Mouse (Mus musculus): ENCODE measurements around the gene Defb10. TPM values are rescaled to one million over a fixed set of nuclear protein-coding genes. Genes with fewer than 3 reads are reported as not detected.
"Not testable (repeated sequence)": the region's sequence is repeated elsewhere in the genome, so short reads cannot be mapped to it uniquely, and the experiment has no call there.

Defb10 gene
- total RNA-seq (2012; rRNA removed) (not detected in 2 replicates), polyA plus RNA-seq (2012; ENCODE audit: insufficient read depth in 1 of 2, insufficient read length in 2 of 2, low read depth in 1 of 2, low replicate concordance in 2 of 2, missing spikeins in 1 of 2) (not detected)

GRCm38 (mm10) chr8:21858586-21858985 is at the start of gene Defb10:
Gene Defb10 (plus strand): TSS chr8:21858901.
- not testable (repeated sequence) for H3K4me3 ChIP-seq (ENCODE audit: control insufficient read depth in 1 of 2, insufficient read depth in 1 of 2, low read depth in 2 of 2, low read length in 2 of 2); H3K9me3 ChIP-seq (replicated peaks; ENCODE audit: insufficient read depth, low read length); H3K27me3 ChIP-seq (ENCODE audit: control insufficient read depth in 1 of 2, insufficient read depth in 2 of 2, low read length in 2 of 2); H3K4me1 ChIP-seq (ENCODE audit: control insufficient read depth in 1 of 2, insufficient read depth in 2 of 2, low read length in 2 of 2); H3K36me3 ChIP-seq (ENCODE audit: control insufficient read depth in 1 of 2, insufficient read depth in 2 of 2, low read length in 2 of 2); H3K27ac ChIP-seq (ENCODE audit: control insufficient read depth, low read depth, low read length); H3K9ac ChIP-seq (ENCODE audit: control insufficient read depth, low read depth, low read length, poor library complexity, severe bottlenecking); H3K79me2 ChIP-seq (ENCODE audit: control insufficient read depth, insufficient read depth, low read length, poor library complexity); DNase-seq (ENCODE audit: low read depth, low spot score)

GRCm38 (mm10) chr8:21885321-21885720 is 26.6 kb downstream of the Defb10 start, which contains the start of gene Defb9:
Gene Defb9 (minus strand): TSS chr8:21885421.
- not testable (repeated sequence) for H3K9me3 ChIP-seq (replicated peaks; ENCODE audit: insufficient read depth, low read length); H3K27me3 ChIP-seq (ENCODE audit: control insufficient read depth in 1 of 2, insufficient read depth in 2 of 2, low read length in 2 of 2); H3K4me1 ChIP-seq (ENCODE audit: control insufficient read depth in 1 of 2, insufficient read depth in 2 of 2, low read length in 2 of 2); H3K36me3 ChIP-seq (ENCODE audit: control insufficient read depth in 1 of 2, insufficient read depth in 2 of 2, low read length in 2 of 2); H3K79me2 ChIP-seq (ENCODE audit: control insufficient read depth, insufficient read depth, low read length, poor library complexity); H3K27ac ChIP-seq (ENCODE audit: control insufficient read depth, low read depth, low read length); H3K4me3 ChIP-seq (ENCODE audit: control insufficient read depth in 1 of 2, insufficient read depth in 1 of 2, low read depth in 2 of 2, low read length in 2 of 2); DNase-seq (ENCODE audit: low read depth, low spot score); H3K9ac ChIP-seq (ENCODE audit: control insufficient read depth, low read depth, low read length, poor library complexity, severe bottlenecking)

GRCm38 (mm10) chr8:21906290-21906689 is 47.6 kb downstream of the Defb10 start, which contains the start of gene Defb11:
Gene Defb11 (minus strand): TSS chr8:21906412.
- H3K27me3 ChIP-seq (ENCODE audit: control insufficient read depth in 1 of 2, insufficient read depth in 2 of 2, low read length in 2 of 2); H3K4me3 ChIP-seq (ENCODE audit: control insufficient read depth in 1 of 2, insufficient read depth in 1 of 2, low read depth in 2 of 2, low read length in 2 of 2); H3K27ac ChIP-seq (ENCODE audit: control insufficient read depth, low read depth, low read length); H3K79me2 ChIP-seq (ENCODE audit: control insufficient read depth, insufficient read depth, low read length, poor library complexity); DNase-seq (ENCODE audit: low read depth, low spot score); H3K36me3 ChIP-seq (ENCODE audit: control insufficient read depth in 1 of 2, insufficient read depth in 2 of 2, low read length in 2 of 2); H3K9me3 ChIP-seq (replicated peaks; ENCODE audit: insufficient read depth, low read length); H3K4me1 ChIP-seq (ENCODE audit: control insufficient read depth in 1 of 2, insufficient read depth in 2 of 2, low read length in 2 of 2); H3K9ac ChIP-seq (ENCODE audit: control insufficient read depth, low read depth, low read length, poor library complexity, severe bottlenecking): not testable (repeated sequence)

Other genes starting within 250 kb of the Defb10 start
- not detected in 2 replicates for gene Defa26, start 240.7 kb upstream of the Defb10 start, total RNA-seq (2012; rRNA removed)
- gene Defa26, start 240.7 kb upstream of the Defb10 start, polyA plus RNA-seq (2012; ENCODE audit: insufficient read depth in 1 of 2, insufficient read length in 2 of 2, low read depth in 1 of 2, low replicate concordance in 2 of 2, missing spikeins in 1 of 2) = not detected
- gene Defa17, start 203.1 kb upstream of the Defb10 start, total RNA-seq (2012; rRNA removed) = not detected in 2 replicates
- gene Defa17, start 203.1 kb upstream of the Defb10 start, polyA plus RNA-seq (2012; ENCODE audit: insufficient read depth in 1 of 2, insufficient read length in 2 of 2, low read depth in 1 of 2, low replicate concordance in 2 of 2, missing spikeins in 1 of 2) = not detected
- gene Defa34, start 193.1 kb upstream of the Defb10 start, total RNA-seq (2012; rRNA removed) = not detected in 2 replicates
- not detected for gene Defa34, start 193.1 kb upstream of the Defb10 start, polyA plus RNA-seq (2012; ENCODE audit: insufficient read depth in 1 of 2, insufficient read length in 2 of 2, low read depth in 1 of 2, low replicate concordance in 2 of 2, missing spikeins in 1 of 2)
- gene AY761184, start 155.3 kb upstream of the Defb10 start, total RNA-seq (2012; rRNA removed) = not detected in 2 replicates
- gene AY761184, start 155.3 kb upstream of the Defb10 start, polyA plus RNA-seq (2012; ENCODE audit: insufficient read depth in 1 of 2, insufficient read length in 2 of 2, low read depth in 1 of 2, low replicate concordance in 2 of 2, missing spikeins in 1 of 2) = not detected
- gene Defa24, start 124.4 kb upstream of the Defb10 start, total RNA-seq (2012; rRNA removed) = not detected in 2 replicates
- not detected for gene Defa24, start 124.4 kb upstream of the Defb10 start, polyA plus RNA-seq (2012; ENCODE audit: insufficient read depth in 1 of 2, insufficient read length in 2 of 2, low read depth in 1 of 2, low replicate concordance in 2 of 2, missing spikeins in 1 of 2)
- gene Defb50, start 35.4 kb upstream of the Defb10 start, total RNA-seq (2012; rRNA removed) = not detected in 2 replicates
- not detected for gene Defb50, start 35.4 kb upstream of the Defb10 start, polyA plus RNA-seq (2012; ENCODE audit: insufficient read depth in 1 of 2, insufficient read length in 2 of 2, low read depth in 1 of 2, low replicate concordance in 2 of 2, missing spikeins in 1 of 2)
- not detected in 2 replicates for gene Defb2, start 19.0 kb upstream of the Defb10 start, total RNA-seq (2012; rRNA removed)
- not detected for gene Defb2, start 19.0 kb upstream of the Defb10 start, polyA plus RNA-seq (2012; ENCODE audit: insufficient read depth in 1 of 2, insufficient read length in 2 of 2, low read depth in 1 of 2, low replicate concordance in 2 of 2, missing spikeins in 1 of 2)
- gene Defb9, start 26.5 kb downstream of the Defb10 start, total RNA-seq (2012; rRNA removed) = not detected in 2 replicates
- gene Defb9, start 26.5 kb downstream of the Defb10 start, polyA plus RNA-seq (2012; ENCODE audit: insufficient read depth in 1 of 2, insufficient read length in 2 of 2, low read depth in 1 of 2, low replicate concordance in 2 of 2, missing spikeins in 1 of 2) = not detected
- gene Defb11, start 47.5 kb downstream of the Defb10 start, total RNA-seq (2012; rRNA removed) = not detected in 2 replicates
- gene Defb11, start 47.5 kb downstream of the Defb10 start, polyA plus RNA-seq (2012; ENCODE audit: insufficient read depth in 1 of 2, insufficient read length in 2 of 2, low read depth in 1 of 2, low replicate concordance in 2 of 2, missing spikeins in 1 of 2) = not detected
- gene Defb15, start 73.8 kb downstream of the Defb10 start, total RNA-seq (2012; rRNA removed) = not detected in 2 replicates
- gene Defb15, start 73.8 kb downstream of the Defb10 start, polyA plus RNA-seq (2012; ENCODE audit: insufficient read depth in 1 of 2, insufficient read length in 2 of 2, low read depth in 1 of 2, low replicate concordance in 2 of 2, missing spikeins in 1 of 2) = not detected
- gene Defb35, start 79.5 kb downstream of the Defb10 start, total RNA-seq (2012; rRNA removed) = not detected in 2 replicates
- gene Defb35, start 79.5 kb downstream of the Defb10 start, polyA plus RNA-seq (2012; ENCODE audit: insufficient read depth in 1 of 2, insufficient read length in 2 of 2, low read depth in 1 of 2, low replicate concordance in 2 of 2, missing spikeins in 1 of 2) = not detected
- gene Defb13, start 87.9 kb downstream of the Defb10 start, total RNA-seq (2012; rRNA removed) = not detected in 2 replicates
- not detected for gene Defb13, start 87.9 kb downstream of the Defb10 start, polyA plus RNA-seq (2012; ENCODE audit: insufficient read depth in 1 of 2, insufficient read length in 2 of 2, low read depth in 1 of 2, low replicate concordance in 2 of 2, missing spikeins in 1 of 2)
- gene Fam90a1a, start 99.8 kb downstream of the Defb10 start, total RNA-seq (2012; rRNA removed) = not detected in 2 replicates
- not detected for gene Fam90a1a, start 99.8 kb downstream of the Defb10 start, polyA plus RNA-seq (2012; ENCODE audit: insufficient read depth in 1 of 2, insufficient read length in 2 of 2, low read depth in 1 of 2, low replicate concordance in 2 of 2, missing spikeins in 1 of 2)
- gene Ccdc70, start 110.9 kb downstream of the Defb10 start, total RNA-seq (2012; rRNA removed) = not detected in 2 replicates
- gene Ccdc70, start 110.9 kb downstream of the Defb10 start, polyA plus RNA-seq (2012; ENCODE audit: insufficient read depth in 1 of 2, insufficient read length in 2 of 2, low read depth in 1 of 2, low replicate concordance in 2 of 2, missing spikeins in 1 of 2) = not detected
- 28.7 and 32.5 TPM in 2 replicates for gene Atp7b, start 201.4 kb downstream of the Defb10 start, total RNA-seq (2012; rRNA removed)
- gene Atp7b, start 201.4 kb downstream of the Defb10 start, polyA plus RNA-seq (2012; ENCODE audit: insufficient read depth in 1 of 2, insufficient read length in 2 of 2, low read depth in 1 of 2, low replicate concordance in 2 of 2, missing spikeins in 1 of 2) = 10 to 100 TPM in 1 of 2 experiments, not detected in 1; 29.4 TPM
- gene Alg11, start 201.8 kb downstream of the Defb10 start, total RNA-seq (2012; rRNA removed) = 18.6 and 22.2 TPM in 2 replicates
- 10 to 100 TPM; 17.2 to 55.0 TPM for gene Alg11, start 201.8 kb downstream of the Defb10 start, polyA plus RNA-seq (2012; ENCODE audit: insufficient read depth in 1 of 2, insufficient read length in 2 of 2, low read depth in 1 of 2, low replicate concordance in 2 of 2, missing spikeins in 1 of 2)

Data from MEL (cell line).